Mouse (Mus musculus) midbrain, embryonic 16.5 days (tissue): Measurements from ENCODE around the gene Emc1. TPM values are rescaled to one million over a fixed set of nuclear protein-coding genes. Genes with fewer than 3 reads are reported as not detected.

ENCODE experiments used
- ATAC-seq: fragments of 200-750 bp; cut with Nextera tagmentation; 2 replicates; pipeline ENCODE4 v1.8.0; 2017; ENCODE audit warnings: moderate TSS enrichment
- H3K27ac ChIP-seq: fragments of 300-500 bp; sonication (generic); 2 replicates; pipeline ENCODE4 v1.5.1; 2014; ENCODE audit warnings: mild to moderate bottlenecking, low read length, mixed read lengths
- H3K27me3 ChIP-seq: fragments of 300-500 bp; sonication (generic); 2 replicates; pipeline ENCODE4 v1.6.1; 2014; ENCODE audit warnings: low read depth, low read length, mixed read lengths; ENCODE audit not compliant: control insufficient read depth, insufficient read depth
- H3K36me3 ChIP-seq: fragments of 300-500 bp; sonication (generic); 2 replicates; pipeline ENCODE4 v1.6.1; 2014; ENCODE audit warnings: mild to moderate bottlenecking, low read length, moderate library complexity, mixed read lengths; ENCODE audit not compliant: control insufficient read depth, insufficient read depth
- H3K4me1 ChIP-seq: fragments of 300-500 bp; sonication (generic); 2 replicates; pipeline ENCODE4 v1.6.1; 2014; ENCODE audit warnings: mild to moderate bottlenecking, low read length, mixed read lengths; ENCODE audit not compliant: control insufficient read depth, insufficient read depth
- H3K4me2 ChIP-seq: fragments of 300-500 bp; sonication (generic); 2 replicates; pipeline ENCODE4 v1.6.1; 2014; ENCODE audit warnings: mild to moderate bottlenecking, low read length, mixed read lengths
- H3K4me3 ChIP-seq: fragments of 300-500 bp; sonication (generic); 2 replicates; pipeline ENCODE4 v1.5.1; 2014; ENCODE audit warnings: low read depth, mild to moderate bottlenecking, low read length, moderate library complexity, mixed read lengths
- H3K9ac ChIP-seq: fragments of 300-500 bp; sonication (generic); 2 replicates; pipeline ENCODE4 v1.6.1; 2014; ENCODE audit warnings: low read depth, low read length, mixed read lengths
- H3K9me3 ChIP-seq: fragments of 300-500 bp; sonication (generic); replicated peaks from 2 replicates; pipeline ENCODE4 v1.6.1; 2014; ENCODE audit warnings: mild to moderate bottlenecking, low read length, mixed read lengths; ENCODE audit not compliant: control insufficient read depth, poor library complexity, severe bottlenecking
- WGBS: fragments of 180-500 bp; shearing (Covaris S2); extraction: QIAGEN DNeasy Blood & Tissue Kit; methylation state at CpG from one replicate; pipeline ENCODE4 v1.1.7; 2014; 5-methylcytosine and 5-hydroxymethylcytosine counted together
- microRNA-seq: library from miRNA; unstranded; fragments of <30 nt; microRNA quantifications from one replicate; pipeline ENCODE4, GENCODE M21; 2017
- polyA plus RNA-seq: library from polyadenylated mRNA; unstranded; fragments of >200 nt; fragmentation: Nextera tagmentation; extraction: Ambion mirVana; gene quantifications from 2 replicates; pipeline ENCODE4 v1.2.1, GENCODE M21; 2015

Emc1 gene
- polyA plus RNA-seq, 1 experiment from 2014 or later, result 49.4 TPM

DNA sequence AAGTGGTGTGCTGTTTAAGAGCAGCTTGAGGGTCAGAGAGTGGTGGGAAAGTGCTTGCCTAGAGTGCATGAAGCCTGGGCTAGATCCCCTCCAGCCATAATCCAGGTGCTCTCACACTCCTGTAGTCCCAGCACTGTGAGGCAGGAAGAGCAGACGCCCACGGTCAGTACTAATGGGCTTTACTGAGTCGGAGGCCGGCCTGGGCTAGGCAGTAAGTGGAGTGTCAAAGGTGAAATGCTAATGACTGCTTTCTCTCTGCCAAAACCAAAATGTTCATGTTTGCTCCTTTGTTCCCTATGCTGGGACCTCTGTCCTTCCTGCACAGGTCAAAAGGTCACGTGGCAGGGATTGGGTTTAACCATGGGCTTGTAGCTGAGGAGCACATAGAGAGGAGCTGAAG lies 48.1 kb downstream of the Emc1 start:
- no peak overlapping the region for H3K4me3 ChIP-seq
- no peak overlapping the region for H3K27ac ChIP-seq
- no peaks in the 10 kb centered on the region for H3K4me1 ChIP-seq
- peaks cover 48% of the 10 kb centered on the region for H3K36me3 ChIP-seq
- H3K4me2 ChIP-seq, result no peak overlapping the region
- no peaks in the 10 kb centered on the region for H3K27me3 ChIP-seq
- 86% methylated on average over 5 of the region's 5 CpGs for WGBS
- H3K9me3 ChIP-seq, result no peaks in the 10 kb centered on the region
- no peak for ATAC-seq
- no peak overlapping the region for H3K9ac ChIP-seq

DNA sequence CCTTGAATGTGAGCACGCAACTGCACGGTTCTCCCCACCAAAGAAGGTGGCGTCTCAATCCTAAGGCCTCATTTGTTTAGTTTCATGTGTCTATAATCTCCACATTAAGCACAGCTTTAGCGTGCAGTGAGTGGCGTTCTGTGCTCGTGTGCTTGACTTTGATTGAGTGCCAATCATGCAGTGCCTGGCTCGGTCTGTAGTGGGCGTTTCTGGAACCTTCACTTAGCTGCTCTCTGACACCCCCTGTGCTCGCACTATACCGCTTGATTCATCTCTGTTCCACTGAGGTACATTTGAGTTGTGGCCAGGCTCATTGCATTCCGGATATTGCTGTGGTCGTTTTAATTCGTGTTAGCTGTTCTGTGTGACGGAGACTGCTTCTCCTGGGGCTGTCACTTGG lies 50.8 kb downstream of the Emc1 start:
- H3K9me3 ChIP-seq, result no peaks in the 10 kb centered on the region
- 84% methylated on average over 14 of the region's 14 CpGs for WGBS

DNA sequence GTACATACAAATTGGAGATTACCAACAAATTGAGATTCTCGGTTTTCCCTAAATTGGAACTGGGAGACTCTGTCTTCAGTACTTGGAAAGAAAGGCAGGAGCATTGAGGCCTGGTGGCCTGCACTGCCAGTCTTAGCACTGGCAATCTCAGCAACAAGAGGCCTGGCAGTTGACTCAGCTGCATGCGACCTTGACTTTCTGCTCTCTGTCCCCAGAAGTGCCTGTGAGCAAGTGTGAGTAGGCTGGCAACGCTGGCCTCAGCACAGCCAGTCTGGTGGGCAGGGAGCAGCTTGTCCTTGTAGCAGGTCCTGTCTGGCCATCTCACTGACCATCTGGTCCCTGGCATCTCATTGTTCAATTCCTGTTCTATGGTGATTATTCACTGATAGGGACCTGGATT lies 59.0 kb downstream of the Emc1 start:
- no peaks in the 10 kb centered on the region for H3K4me1 ChIP-seq
- 93% methylated on average over 3 of the region's 3 CpGs for WGBS
- H3K27me3 ChIP-seq, result no peaks in the 10 kb centered on the region
- H3K27ac ChIP-seq, result no peak overlapping the region
- H3K4me3 ChIP-seq, result no peak overlapping the region
- no peak overlapping the region for H3K4me2 ChIP-seq
- peaks cover 73% of the 10 kb centered on the region for H3K36me3 ChIP-seq
- H3K9me3 ChIP-seq, result no peaks in the 10 kb centered on the region
- ATAC-seq, result no peak
- H3K9ac ChIP-seq, result no peak overlapping the region

More for the DNA sequence above, 50.8 kb downstream of the Emc1 start:
- Histone ChIP-seq H3K4me2 (no peak overlapping the region), H3K9ac (no peak overlapping the region), H3K27me3 (no peaks in the 10 kb centered on the region), H3K27ac (no peak overlapping the region), H3K36me3 (peaks cover 53% of the 10 kb centered on the region), H3K4me3 (no peak overlapping the region), H3K4me1 (no peaks in the 10 kb centered on the region)
- ATAC-seq, result no peak

DNA sequence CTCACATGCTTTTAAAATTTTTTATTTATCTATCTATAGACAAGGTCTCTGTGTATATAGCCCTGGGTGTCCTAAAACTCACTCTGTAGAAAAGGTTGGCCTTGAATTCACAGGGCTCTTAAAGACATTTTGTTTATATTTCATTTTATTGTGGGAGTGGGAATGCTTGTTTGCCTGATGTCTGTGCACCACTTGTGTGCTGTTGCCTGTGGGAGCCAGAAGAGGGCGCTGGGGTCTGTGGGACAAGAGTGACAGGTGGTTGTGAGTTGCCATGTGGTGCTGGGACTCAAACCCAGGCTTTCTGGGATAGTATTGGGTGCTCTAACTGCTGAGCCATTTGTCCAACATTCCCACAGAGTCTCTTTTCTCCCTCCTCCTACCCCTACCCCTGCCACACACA lies 65.5 kb downstream of the Emc1 start:
- WGBS, result 54% methylated on average over 1 of the region's 1 CpGs
- no peak overlapping the region for H3K9ac ChIP-seq
- no peak for ATAC-seq
- H3K36me3 ChIP-seq, result peaks cover 72% of the 10 kb centered on the region
- no peak overlapping the region for H3K4me2 ChIP-seq
- H3K27me3 ChIP-seq, result no peaks in the 10 kb centered on the region
- H3K27ac ChIP-seq, result no peak overlapping the region
- H3K9me3 ChIP-seq, result no peaks in the 10 kb centered on the region
- H3K4me3 ChIP-seq, result no peak overlapping the region
- no peaks in the 10 kb centered on the region for H3K4me1 ChIP-seq

DNA sequence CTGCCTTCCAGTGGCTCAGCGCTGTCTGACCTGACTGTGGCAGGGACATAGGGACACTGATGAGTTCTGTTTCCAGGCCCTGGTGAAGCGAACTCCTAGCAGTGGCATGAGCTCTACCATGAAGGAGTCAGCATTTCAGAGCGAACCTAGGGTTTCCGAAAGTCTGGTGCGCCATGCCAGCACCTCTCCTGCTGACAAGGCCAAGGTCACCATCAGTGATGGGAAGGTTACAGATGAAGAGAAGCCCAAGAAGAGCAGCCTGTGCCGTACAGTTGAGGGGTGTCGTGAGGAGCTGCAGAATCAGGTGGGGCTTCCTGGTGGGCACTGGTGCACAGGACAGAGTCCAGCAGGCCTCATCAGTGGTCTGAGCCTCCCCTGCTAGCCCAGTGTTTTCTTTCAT lies 69.2 kb downstream of the Emc1 start:
- Histone ChIP-seq H3K4me2 (no peak overlapping the region), H3K27ac (no peak overlapping the region), H3K9ac (no peak overlapping the region), H3K4me1 (no peaks in the 10 kb centered on the region), H3K9me3 (no peaks in the 10 kb centered on the region), H3K36me3 (peaks cover 74% of the 10 kb centered on the region), H3K27me3 (no peaks in the 10 kb centered on the region), H3K4me3 (no peak overlapping the region)
- no peak for ATAC-seq
- WGBS, result 95% methylated on average over 7 of the region's 7 CpGs

DNA sequence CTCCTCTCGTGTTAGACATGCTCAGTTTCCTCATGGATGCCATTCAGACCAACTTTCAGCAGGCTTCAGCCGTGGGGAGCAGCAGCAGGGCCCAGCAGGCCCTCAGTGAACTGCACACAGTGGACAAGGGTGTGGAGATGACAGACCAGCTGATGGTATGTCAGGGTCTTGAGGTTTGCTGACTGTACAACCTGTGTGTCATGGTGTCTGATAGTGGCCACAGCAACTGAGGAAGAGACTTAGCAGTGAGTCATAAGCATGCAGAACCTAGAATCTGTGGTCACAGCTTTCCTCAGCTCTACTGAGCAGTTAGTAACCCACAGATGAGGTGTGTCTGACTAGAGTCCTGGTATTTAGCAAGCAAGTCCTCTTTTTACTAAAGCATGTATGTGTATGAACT lies 70.0 kb downstream of the Emc1 start:
- no peaks in the 10 kb centered on the region for H3K27me3 ChIP-seq
- H3K36me3 ChIP-seq, result peaks cover 72% of the 10 kb centered on the region
- H3K9ac ChIP-seq, result no peak overlapping the region
- H3K4me3 ChIP-seq, result no peak overlapping the region
- no peak overlapping the region for H3K4me2 ChIP-seq
- WGBS, result 96% methylated on average over 2 of the region's 2 CpGs
- no peaks in the 10 kb centered on the region for H3K4me1 ChIP-seq
- ATAC-seq, result no peak
- H3K9me3 ChIP-seq, result no peaks in the 10 kb centered on the region
- no peak overlapping the region for H3K27ac ChIP-seq

DNA sequence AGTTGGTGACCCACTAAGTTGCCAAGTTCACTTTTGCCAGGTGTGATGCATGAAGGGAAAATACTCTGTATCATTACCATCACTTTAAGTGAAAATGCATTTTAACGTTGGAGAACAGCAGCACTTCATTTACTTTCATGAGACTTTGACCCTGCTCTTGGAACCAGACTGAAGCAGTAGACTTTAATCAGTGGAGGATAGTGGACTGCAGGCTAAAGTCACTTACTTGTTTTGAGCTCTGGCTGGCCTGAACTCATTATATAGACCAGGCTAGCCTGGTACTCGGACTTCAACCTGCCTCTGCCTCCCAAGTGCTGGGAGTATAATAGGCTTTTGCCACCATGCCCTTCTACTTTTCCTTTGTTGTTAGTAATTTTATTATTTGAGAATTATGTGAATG lies 70.9 kb downstream of the Emc1 start:
- no peak for ATAC-seq
- WGBS, result 84% methylated on average over 2 of the region's 2 CpGs
- Histone ChIP-seq H3K27me3 (no peaks in the 10 kb centered on the region), H3K4me1 (no peaks in the 10 kb centered on the region), H3K4me2 (no peak overlapping the region), H3K4me3 (no peak overlapping the region), H3K36me3 (peaks cover 73% of the 10 kb centered on the region), H3K9ac (no peak overlapping the region), H3K9me3 (no peaks in the 10 kb centered on the region), H3K27ac (no peak overlapping the region)

Small RNA genes lying within 50 kb of the gene (microRNA-seq; reads per million reads assigned to microRNA genes)
- gene Gm24245 (1.9 reads per million, percentile 5 among the genes with 10 or more reads in this experiment), gene Gm25732 (0.69 reads per million)

Other genes with a start within 250 kb of the Emc1 start
- 337 and 343 TPM in 2 replicates for gene Minos1, start 221.5 kb upstream of the Emc1 start, polyA plus RNA-seq
- gene Capzb, start 159.7 kb upstream of the Emc1 start, polyA plus RNA-seq, result 316 and 331 TPM in 2 replicates
- gene Pqlc2, start 41.9 kb upstream of the Emc1 start, polyA plus RNA-seq, result 14.4 and 15.1 TPM in 2 replicates
- 58.7 and 66.6 TPM in 2 replicates for gene Akr7a5, start 41.8 kb upstream of the Emc1 start, polyA plus RNA-seq
- 81.8 and 82.1 TPM in 2 replicates for gene Mrto4, start within 50 bp of the Emc1 start, polyA plus RNA-seq
- 78.6 and 86.2 TPM in 2 replicates for gene Ubr4, start within 50 bp of the Emc1 start, polyA plus RNA-seq
- gene Iffo2, start 178.0 kb downstream of the Emc1 start, polyA plus RNA-seq, result 3.5 and 3.8 TPM in 2 replicates